Mouse (Mus musculus) G1E (cell line): Measurements from ENCODE around the gene Bex2. TPM values are rescaled to one million over a fixed set of nuclear protein-coding genes. Genes with fewer than 3 reads are reported as not detected.
"Not testable (repeated sequence)": the region's sequence is repeated elsewhere in the genome, so short reads cannot be mapped to it uniquely, and the experiment has no call there.

Experiments
- ATAC-seq: 2 replicates; pipeline ENCODE4 v1.8.0; 2016; ENCODE audit warnings: mild to moderate bottlenecking; ENCODE audit not compliant: insufficient number of reproducible peaks, poor library complexity, low FRiP score, severe bottlenecking; ENCODE audit errors: extremely low read depth
- DNase-seq: peaks from one replicate; pipeline ENCODE4 v3.0.0; 2012; ENCODE audit warnings: low spot score
- H3K27me3 ChIP-seq: 2 replicates; pipeline ENCODE4 v1.6.1; 2012; ENCODE audit warnings: mild to moderate bottlenecking, low read length, inconsistent platforms; ENCODE audit not compliant: insufficient read depth
- H3K36me3 ChIP-seq: replicated peaks from 2 replicates; pipeline ENCODE3; 2012; ENCODE audit warnings: mild to moderate bottlenecking, inconsistent platforms
- H3K4me1 ChIP-seq: 2 replicates; pipeline ENCODE4 v1.6.1; 2012; ENCODE audit warnings: low read depth, low read length, inconsistent platforms, mixed read lengths; ENCODE audit not compliant: insufficient read depth
- H3K4me3 ChIP-seq: 2 replicates; pipeline ENCODE4 v1.5.1; 2012; ENCODE audit warnings: low read depth, mild to moderate bottlenecking, inconsistent platforms, low read length, moderate library complexity, mixed read lengths
- H3K9me3 ChIP-seq: replicated peaks from 2 replicates; pipeline ENCODE4 v1.6.1; 2012; ENCODE audit warnings: inconsistent platforms
- CTCF ChIP-seq: IDR thresholded peaks from 2 replicates; pipeline ENCODE4 v1.5.1; 2012; ENCODE audit warnings: low read depth, low read length, inconsistent platforms, mixed read lengths
- GATA1 ChIP-seq: IDR thresholded peaks from 2 replicates; pipeline ENCODE4 v1.6.1; 2012; ENCODE audit warnings: borderline replicate concordance, low read length, inconsistent platforms, mixed read lengths
- GATA2 ChIP-seq: IDR thresholded peaks from 2 replicates; pipeline ENCODE4 v1.6.1; 2012; ENCODE audit warnings: low read depth, low read length, inconsistent platforms, borderline replicate concordance
- POLR2AphosphoS5 ChIP-seq: IDR thresholded peaks from 2 replicates; pipeline ENCODE4 v1.6.1; 2012; ENCODE audit warnings: low read depth, low read length, inconsistent platforms; ENCODE audit not compliant: insufficient replicate concordance
- TAL1 ChIP-seq: conservative IDR thresholded peaks from 2 replicates; pipeline ENCODE4 v1.6.1; 2012; ENCODE audit warnings: low read depth, low read length, inconsistent platforms, mixed read lengths
- polyA plus RNA-seq: library from polyadenylated mRNA; stranded (reverse); fragments of >175 nt; gene quantifications from 2 replicates; pipeline ENCODE4 v1.2.3, GENCODE M21; 2012
- total RNA-seq, 2 experiments: library from RNA; stranded (forward) in 1 of 2; stranded (reverse) in 1 of 2; fragments of 200-1000 nt in 1 of 2; fragments of >200 nt in 1 of 2; fragmentation: Nextera tagmentation in 1 of 2; gene quantifications; 2 replicates each; pipeline ENCODE4 v1.2.3; 2014 to 2017

Bex2 gene
- total and polyA plus RNA-seq, 3 experiments, result 0.15 TPM; not detected in 2

DNA sequence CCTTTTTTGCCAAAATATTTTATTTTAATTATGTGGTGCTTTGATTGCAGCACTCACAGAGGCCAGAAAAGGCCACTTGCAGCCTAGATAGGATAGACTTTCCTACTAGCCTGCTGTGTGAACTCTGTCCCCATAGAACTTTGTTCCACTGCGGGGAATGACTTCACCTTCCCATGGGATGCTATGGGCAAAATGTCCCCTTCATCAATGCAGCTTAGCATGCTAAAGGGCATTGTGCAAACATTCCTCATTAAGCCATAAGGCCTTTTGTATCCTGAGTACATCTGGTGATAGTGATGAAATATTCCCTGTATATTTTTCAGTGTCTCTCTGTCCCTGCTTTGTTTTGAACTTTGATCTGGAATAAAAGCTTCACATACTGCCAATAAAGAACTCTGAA, 24.3 kb downstream of the Bex2 start:
- Histone ChIP-seq H3K4me1 (no peaks in the 10 kb centered on the region), H3K9me3 (no peaks in the 10 kb centered on the region), H3K4me3 (no peak overlapping the region), H3K27me3 (no peaks in the 10 kb centered on the region), H3K36me3 (no peaks in the 10 kb centered on the region)
- DNase-seq (no peak), ATAC-seq (no peak)
- TF ChIP-seq CTCF, result no peak
- no peak for TF ChIP-seq GATA2
- TF ChIP-seq POLR2AphosphoS5, result no peak
- TF ChIP-seq GATA1, result no peak
- TF ChIP-seq TAL1, result no peak

DNA sequence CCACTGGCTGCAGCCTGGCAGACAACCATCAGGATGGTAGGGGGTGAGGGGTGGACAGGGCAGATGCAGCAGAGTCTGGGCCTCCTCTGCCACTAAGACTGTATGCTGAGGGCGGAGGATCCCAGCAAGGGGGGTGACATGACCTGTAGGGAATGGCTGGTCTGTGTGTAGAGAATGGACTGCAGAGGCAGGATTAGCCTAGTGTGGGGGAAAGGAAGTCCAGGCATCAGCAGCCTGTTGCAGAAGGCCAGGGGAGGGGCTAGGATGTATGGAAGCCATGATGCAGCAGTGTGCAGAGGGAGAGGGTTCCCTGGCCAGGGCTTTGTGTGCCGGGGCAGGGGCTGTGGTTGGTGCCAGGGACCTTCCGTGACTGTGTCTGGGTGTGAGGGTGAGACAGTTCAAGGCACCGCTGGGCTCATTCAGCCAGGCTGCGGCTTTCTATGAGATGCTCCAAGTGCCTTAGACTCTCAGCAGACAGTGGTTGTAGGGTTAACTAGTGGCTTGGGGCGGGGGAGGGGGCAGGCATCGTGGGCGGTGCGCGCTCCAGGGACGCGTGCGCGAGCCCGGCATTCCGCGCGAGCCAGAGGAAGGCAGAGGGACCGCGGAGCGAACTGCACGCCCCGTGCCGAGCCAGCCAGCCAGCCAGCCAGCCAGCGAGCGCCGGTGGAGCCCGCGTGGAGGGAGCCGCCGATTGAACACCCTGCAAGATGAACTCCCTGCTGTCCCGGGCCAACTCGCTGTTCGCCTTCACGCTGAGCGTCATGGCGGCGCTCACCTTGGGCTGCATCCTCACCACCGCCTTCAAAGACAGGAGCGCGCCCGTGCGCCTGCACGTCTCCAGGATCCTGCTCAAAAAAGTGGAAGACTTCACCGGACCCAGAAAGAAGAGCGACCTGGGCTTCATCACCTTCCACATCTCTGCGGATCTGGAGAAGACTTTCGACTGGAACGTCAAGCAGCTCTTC, 35.0 kb downstream of the Bex2 start, which contains the start of gene Arxes1:
Arxes1 (plus strand) TSS at position 569 of the 965 bp plus-strand sequence.
- not testable (repeated sequence) for H3K27me3 ChIP-seq, H3K4me1 ChIP-seq, H3K4me3 ChIP-seq, DNase-seq, H3K36me3 ChIP-seq, H3K9me3 ChIP-seq
- peak; percentile 34; the same call in 1 of the 2 replicates for ATAC-seq

GRCm38 (mm10) chrX:136030331-136030730, 37.7 kb downstream of the Bex2 start:
- TF ChIP-seq GATA2 (no peak), POLR2AphosphoS5 (no peak), CTCF (no peak), GATA1 (no peak), TAL1 (no peak)
- no peak for ATAC-seq
- no peaks in the 10 kb centered on the region for H3K9me3 ChIP-seq
- H3K27me3 ChIP-seq, result no peaks in the 10 kb centered on the region
- DNase-seq, result no peak
- H3K4me1 ChIP-seq, result no peaks in the 10 kb centered on the region
- no peak overlapping the region for H3K4me3 ChIP-seq
- H3K36me3 ChIP-seq, result no peaks in the 10 kb centered on the region

Other genes with a start within 250 kb of the Bex2 start
- gene Gprasp2, start 229.2 kb downstream of the Bex2 start, total RNA-seq (2014; fragmentation: Nextera tagmentation), result not detected in 2 replicates
- gene Gprasp2, start 229.2 kb downstream of the Bex2 start, total RNA-seq (2017), result 0.22 and 0.41 TPM in 2 replicates
- 0.14 TPM in 1 of 2 replicates, not detected in the other for gene Gprasp2, start 229.2 kb downstream of the Bex2 start, polyA plus RNA-seq
- gene Arxes2, start 74.4 kb downstream of the Bex2 start, total RNA-seq (2014; fragmentation: Nextera tagmentation), result 9.0 and 12.7 TPM in 2 replicates
- gene Arxes2, start 74.4 kb downstream of the Bex2 start, total RNA-seq (2017), result 8.4 and 13.6 TPM in 2 replicates
- 13.5 TPM in 2 replicates for gene Arxes2, start 74.4 kb downstream of the Bex2 start, polyA plus RNA-seq
- gene Arxes1, start 34.9 kb downstream of the Bex2 start, total RNA-seq (2014; fragmentation: Nextera tagmentation), result not detected in 2 replicates
- not detected in 2 replicates for gene Arxes1, start 34.9 kb downstream of the Bex2 start, total RNA-seq (2017)
- gene Arxes1, start 34.9 kb downstream of the Bex2 start, polyA plus RNA-seq, result not detected in 2 replicates
- 0.87 and 1.1 TPM in 2 replicates for gene Nxf3, start 17.0 kb upstream of the Bex2 start, total RNA-seq (2014; fragmentation: Nextera tagmentation)
- 0.05 and 0.23 TPM in 2 replicates for gene Nxf3, start 17.0 kb upstream of the Bex2 start, total RNA-seq (2017)
- gene Nxf3, start 17.0 kb upstream of the Bex2 start, polyA plus RNA-seq, result 0.09 TPM in 1 of 2 replicates, not detected in the other
- gene Bex4, start 70.8 kb upstream of the Bex2 start, total RNA-seq (2014; fragmentation: Nextera tagmentation), result 1.3 TPM in 1 of 2 replicates, not detected in the other
- gene Bex4, start 70.8 kb upstream of the Bex2 start, total RNA-seq (2017), result 31.7 and 47.9 TPM in 2 replicates
- 15.0 and 16.7 TPM in 2 replicates for gene Bex4, start 70.8 kb upstream of the Bex2 start, polyA plus RNA-seq
- 32.4 and 46.2 TPM in 2 replicates for gene Tceal8, start 104.1 kb upstream of the Bex2 start, total RNA-seq (2014; fragmentation: Nextera tagmentation)
- gene Tceal8, start 104.1 kb upstream of the Bex2 start, total RNA-seq (2017), result 106 and 120 TPM in 2 replicates
- gene Tceal8, start 104.1 kb upstream of the Bex2 start, polyA plus RNA-seq, result 6.4 and 12.4 TPM in 2 replicates
- 12.0 and 12.3 TPM in 2 replicates for gene Tceal5, start 135.6 kb upstream of the Bex2 start, total RNA-seq (2014; fragmentation: Nextera tagmentation)
- gene Tceal5, start 135.6 kb upstream of the Bex2 start, total RNA-seq (2017), result 0.23 and 0.93 TPM in 2 replicates
- 3.3 and 3.6 TPM in 2 replicates for gene Tceal5, start 135.6 kb upstream of the Bex2 start, polyA plus RNA-seq
- not detected in 2 replicates for gene Tceal7, start 146.5 kb upstream of the Bex2 start, total RNA-seq (2014; fragmentation: Nextera tagmentation)
- not detected in 2 replicates for gene Tceal7, start 146.5 kb upstream of the Bex2 start, total RNA-seq (2017)
- gene Tceal7, start 146.5 kb upstream of the Bex2 start, polyA plus RNA-seq, result not detected in 2 replicates
- gene Bex1, start 147.3 kb upstream of the Bex2 start, total RNA-seq (2014; fragmentation: Nextera tagmentation), result not detected in 2 replicates
- 0.27 and 0.35 TPM in 2 replicates for gene Bex1, start 147.3 kb upstream of the Bex2 start, total RNA-seq (2017)
- 0.17 and 0.24 TPM in 2 replicates for gene Bex1, start 147.3 kb upstream of the Bex2 start, polyA plus RNA-seq
- gene Tceal9, start 176.8 kb upstream of the Bex2 start, total RNA-seq (2014; fragmentation: Nextera tagmentation), result 84.3 and 89.7 TPM in 2 replicates
- gene Tceal9, start 176.8 kb upstream of the Bex2 start, total RNA-seq (2017), result 359 and 379 TPM in 2 replicates
- 69.9 and 72.1 TPM in 2 replicates for gene Tceal9, start 176.8 kb upstream of the Bex2 start, polyA plus RNA-seq
- 269 and 293 TPM in 2 replicates for gene Bex3, start 202.0 kb upstream of the Bex2 start, total RNA-seq (2014; fragmentation: Nextera tagmentation)
- 192 and 233 TPM in 2 replicates for gene Bex3, start 202.0 kb upstream of the Bex2 start, total RNA-seq (2017)
- 525 and 668 TPM in 2 replicates for gene Bex3, start 202.0 kb upstream of the Bex2 start, polyA plus RNA-seq